Mouse (Mus musculus) macrophage (primary cell): Measurements from ENCODE around the gene Nfix. TPM values are rescaled to one million over a fixed set of nuclear protein-coding genes. Genes with fewer than 3 reads are reported as not detected.

ENCODE experiments used
- H3K27ac ChIP-seq: fragments of 350-480 bp; formaldehyde crosslinking; 2 replicates; pipeline ENCODE4 v1.9.0; 2021
- H3K36me3 ChIP-seq: fragments of 350-480 bp; formaldehyde crosslinking; 2 replicates; pipeline ENCODE4 v1.9.0; 2021; ENCODE audit errors: inconsistent target
- H3K4me3 ChIP-seq: fragments of 350-480 bp; formaldehyde crosslinking; 2 replicates; pipeline ENCODE4 v1.9.0; 2021; ENCODE audit errors: inconsistent target
- H3K79me2 ChIP-seq: fragments of 350-480 bp; formaldehyde crosslinking; 2 replicates; pipeline ENCODE4 v1.9.0; 2021; ENCODE audit errors: inconsistent target
- WGBS: methylation state at CpG from one replicate; pipeline ENCODE4 v1.1.7; 2026; ENCODE audit warnings: inconsistent platforms; ENCODE audit not compliant: missing documents; 5-methylcytosine and 5-hydroxymethylcytosine counted together
- polyA plus RNA-seq: library from polyadenylated mRNA; stranded (reverse); fragments of 250-400 nt; gene quantifications from 3 replicates; pipeline ENCODE4 v1.2.4, GENCODE M21; 2018; ENCODE audit warnings: inconsistent platforms

The Nfix gene
- polyA plus RNA-seq, 1 experiment from 2014 or later, result 4.3 TPM

- 83% methylated on average over 8 of the region's 13 CpGs for WGBS
- H3K27ac ChIP-seq, result no peak overlapping the region
- H3K79me2 ChIP-seq, result no peaks in the 10 kb centered on the region; the same call in 1 of the 2 replicates
- H3K36me3 ChIP-seq, result no peaks in the 10 kb centered on the region
- H3K4me3 ChIP-seq, result no peak overlapping the region
These were observed 6.2 kb downstream of the Nfix start for GRCm38 (mm10) chr8:84793791-84794485.

- H3K27ac ChIP-seq, result no peak overlapping the region
- H3K79me2 ChIP-seq, result no peaks in the 10 kb centered on the region; the same call in 1 of the 2 replicates
- H3K4me3 ChIP-seq, result no peak overlapping the region
- 92% methylated on average over 9 of the region's 9 CpGs for WGBS
- H3K36me3 ChIP-seq, result no peaks in the 10 kb centered on the region
These were observed 7.0 kb downstream of the Nfix start for GRCm38 (mm10) chr8:84793134-84793533.

GRCm38 (mm10) chr8:84792429-84792947, 7.7 kb downstream of the Nfix start:
- WGBS, result 92% methylated on average over 12 of the region's 12 CpGs
- Histone ChIP-seq H3K4me3 (no peak overlapping the region), H3K36me3 (no peaks in the 10 kb centered on the region), H3K27ac (no peak overlapping the region), H3K79me2 (no peaks in the 10 kb centered on the region)

GRCm38 (mm10) chr8:84790537-84790936, 9.6 kb downstream of the Nfix start:
- Histone ChIP-seq H3K79me2 (no peaks in the 10 kb centered on the region), H3K27ac (no peak overlapping the region), H3K36me3 (no peaks in the 10 kb centered on the region), H3K4me3 (no peak overlapping the region)
- 80% methylated on average over 2 of the region's 2 CpGs for WGBS

- Histone ChIP-seq H3K4me3 (no peak overlapping the region), H3K79me2 (no peaks in the 10 kb centered on the region), H3K36me3 (no peaks in the 10 kb centered on the region), H3K27ac (no peak overlapping the region)
- WGBS, result 94% methylated on average over 9 of the region's 9 CpGs
These were observed 10.2 kb downstream of the Nfix start for GRCm38 (mm10) chr8:84789855-84790486.

- 96% methylated on average over 5 of the region's 5 CpGs for WGBS
- Histone ChIP-seq H3K27ac (no peak overlapping the region), H3K36me3 (no peaks in the 10 kb centered on the region), H3K79me2 (no peaks in the 10 kb centered on the region), H3K4me3 (no peak overlapping the region)
These were observed 10.8 kb downstream of the Nfix start for GRCm38 (mm10) chr8:84789345-84789744.

GRCm38 (mm10) chr8:84788896-84789295, 11.2 kb downstream of the Nfix start:
- WGBS, result 75% methylated on average over 11 of the region's 11 CpGs
- no peaks in the 10 kb centered on the region for H3K36me3 ChIP-seq
- H3K27ac ChIP-seq, result no peak overlapping the region
- no peaks in the 10 kb centered on the region for H3K79me2 ChIP-seq
- H3K4me3 ChIP-seq, result no peak overlapping the region

GRCm38 (mm10) chr8:84787523-84788302, 12.4 kb downstream of the Nfix start:
- WGBS, result 89% methylated on average over 13 of the region's 14 CpGs
- H3K79me2 ChIP-seq, result no peaks in the 10 kb centered on the region
- H3K4me3 ChIP-seq, result no peak overlapping the region
- no peak overlapping the region for H3K27ac ChIP-seq
- H3K36me3 ChIP-seq, result no peaks in the 10 kb centered on the region

- WGBS, result 97% methylated on average over 11 of the region's 11 CpGs
- Histone ChIP-seq H3K27ac (no peak overlapping the region), H3K79me2 (no peaks in the 10 kb centered on the region), H3K4me3 (no peak overlapping the region), H3K36me3 (no peaks in the 10 kb centered on the region)
These were observed 13.2 kb downstream of the Nfix start for GRCm38 (mm10) chr8:84786801-84787467.

- H3K4me3 ChIP-seq, result no peak overlapping the region
- 87% methylated on average over 36 of the region's 38 CpGs for WGBS
- H3K79me2 ChIP-seq, result no peaks in the 10 kb centered on the region
- H3K27ac ChIP-seq, result no peak overlapping the region
- no peaks in the 10 kb centered on the region for H3K36me3 ChIP-seq
These were observed 14.1 kb downstream of the Nfix start for GRCm38 (mm10) chr8:84785756-84786677.

- no peaks in the 10 kb centered on the region for H3K79me2 ChIP-seq
- no peak overlapping the region for H3K4me3 ChIP-seq
- no peak overlapping the region for H3K27ac ChIP-seq
- 91% methylated on average over 10 of the region's 11 CpGs for WGBS
- H3K36me3 ChIP-seq, result no peaks in the 10 kb centered on the region
These were observed 14.7 kb downstream of the Nfix start for GRCm38 (mm10) chr8:84785506-84785755.

- Histone ChIP-seq H3K36me3 (no peaks in the 10 kb centered on the region), H3K27ac (no peak overlapping the region), H3K79me2 (no peaks in the 10 kb centered on the region), H3K4me3 (no peak overlapping the region)
- WGBS, result 45% methylated on average over 48 of the region's 48 CpGs
These were observed 15.3 kb downstream of the Nfix start for GRCm38 (mm10) chr8:84784681-84785505.

- 55% methylated on average over 32 of the region's 33 CpGs for WGBS
- Histone ChIP-seq H3K36me3 (no peaks in the 10 kb centered on the region), H3K27ac (no peak overlapping the region), H3K79me2 (no peaks in the 10 kb centered on the region), H3K4me3 (no peak overlapping the region)
These were observed 16.1 kb downstream of the Nfix start for GRCm38 (mm10) chr8:84783919-84784581.
